Mouse (Mus musculus): ENCODE data around the gene Olfr1058. TPM values are rescaled to one million over a fixed set of nuclear protein-coding genes. Genes with fewer than 3 reads are reported as not detected.

Olfr1058 gene
- not detected in 2 replicates for polyA plus RNA-seq (2012; ENCODE audit: low replicate concordance)

DNA sequence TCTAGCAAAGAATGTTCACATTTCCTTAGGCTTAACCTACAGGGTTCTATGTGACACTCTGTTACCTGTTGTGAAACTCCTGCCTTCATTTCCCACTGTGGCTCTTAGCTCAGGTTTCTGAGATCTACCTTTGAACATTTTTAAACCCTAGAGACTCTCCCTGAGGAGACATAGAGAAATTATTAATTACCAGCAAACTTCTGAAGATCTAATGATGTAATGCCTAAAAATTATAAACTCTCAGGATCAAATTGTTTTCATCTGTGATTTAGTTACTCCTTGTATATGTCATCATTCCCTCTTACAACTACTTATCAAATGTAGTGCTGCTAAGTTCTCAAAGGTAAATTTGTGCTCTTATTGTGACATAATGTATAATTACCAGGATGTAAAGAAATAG, at the start of gene Olfr1058:
Olfr1058 (minus strand) TSS at position 101 of the 400 bp plus-strand sequence.

DNA sequence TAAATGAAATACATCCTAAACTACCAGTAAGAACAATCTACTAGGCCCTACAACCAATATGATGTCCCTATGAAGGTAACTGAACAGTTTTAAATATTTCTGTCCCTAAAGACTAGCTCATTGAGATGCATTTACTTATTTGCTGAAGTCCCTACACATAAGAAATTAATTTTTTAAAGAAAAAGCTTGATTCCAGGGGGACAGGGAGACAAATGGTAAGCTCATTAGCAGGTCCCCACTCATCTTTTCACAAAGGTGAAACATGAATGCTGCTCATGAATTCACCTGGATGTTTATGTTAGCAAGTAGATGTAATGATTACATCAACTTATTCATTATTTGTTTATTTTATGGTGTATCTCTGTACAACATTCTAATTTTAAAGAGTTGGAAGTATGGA, 38.3 kb upstream of the Olfr1058 start, which contains the start of gene Olfr1062:
Olfr1062 (minus strand) TSS at position 101 of the 400 bp plus-strand sequence.

GRCm38 (mm10) chr2:86413950-86414349, 25.6 kb upstream of the Olfr1058 start, which contains the start of gene Olfr1061:
Gene Olfr1061 (minus strand): TSS chr2:86414050.

DNA sequence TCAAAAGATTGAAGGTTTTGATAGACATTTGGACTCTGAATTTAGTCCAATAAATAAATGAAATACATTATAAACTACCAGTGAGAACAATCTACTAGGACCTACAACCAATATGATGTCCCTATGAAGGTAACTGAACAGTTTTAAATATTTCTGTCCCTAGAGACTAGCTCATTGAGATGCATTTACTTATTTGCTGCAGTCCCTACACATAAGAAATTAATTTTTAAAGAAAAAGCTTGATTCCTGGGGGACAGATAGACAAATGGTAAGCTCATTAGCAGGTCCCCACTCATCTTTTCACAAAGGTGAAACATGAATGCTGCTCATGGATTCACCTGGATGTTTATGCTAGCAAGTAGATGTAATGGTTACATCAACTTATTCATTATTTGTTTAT, 10.1 kb downstream of the Olfr1058 start, which contains the start of gene Olfr1057:
Olfr1057 (minus strand) TSS at position 101 of the 400 bp plus-strand sequence.

GRCm38 (mm10) chr2:86362369-86362768, 26.0 kb downstream of the Olfr1058 start, which contains the start of gene Olfr1056:
Gene Olfr1056 (minus strand): TSS chr2:86362469.

DNA sequence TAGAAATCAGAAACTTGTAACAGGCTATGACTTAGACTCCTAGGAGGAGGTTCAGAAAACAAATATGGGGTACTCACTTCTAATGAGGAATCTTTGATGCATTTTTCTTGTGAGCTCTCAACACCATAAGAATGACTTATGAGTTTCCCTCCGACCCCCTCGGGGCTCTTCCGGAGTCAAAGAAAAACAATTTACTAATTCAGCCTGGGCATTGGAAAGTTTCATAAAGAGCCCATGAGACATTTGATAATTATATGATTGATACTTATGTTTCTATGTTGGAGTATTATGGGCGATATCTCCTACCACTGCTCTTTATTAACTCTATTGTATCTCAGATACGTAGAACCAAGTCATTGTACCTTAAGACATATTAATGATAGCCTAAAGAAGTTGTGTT, 38.2 kb downstream of the Olfr1058 start, which contains the start of gene Olfr1055:
Olfr1055 (minus strand) TSS at position 101 of the 400 bp plus-strand sequence.

DNA sequence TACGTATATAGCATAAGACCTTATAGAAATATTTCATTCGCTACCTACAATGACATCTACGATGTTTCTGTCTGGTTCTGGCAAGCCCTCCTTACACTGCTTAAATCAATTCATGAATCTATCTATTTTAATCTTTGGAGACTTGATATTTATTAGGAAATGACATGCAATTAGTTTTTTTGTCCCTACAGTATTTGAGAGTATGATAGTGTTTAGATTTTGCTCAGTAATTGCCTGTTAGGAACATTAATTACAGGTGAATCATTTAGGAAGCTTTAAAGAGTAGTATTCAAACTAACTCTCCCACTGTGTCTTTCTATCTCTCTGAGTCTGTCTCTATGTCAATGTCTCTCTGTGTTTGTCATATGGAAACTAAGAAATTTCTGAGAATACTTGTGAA, 53.0 kb downstream of the Olfr1058 start, which contains the start of gene Olfr1054:
Olfr1054 (minus strand) TSS at position 101 of the 400 bp plus-strand sequence.

Other genes with a start within 250 kb of the Olfr1058 start
- gene Olfr1040, start 241.8 kb downstream of the Olfr1058 start, polyA plus RNA-seq (2012; ENCODE audit: low replicate concordance) = not detected in 2 replicates
- gene Olfr1042, start 226.7 kb downstream of the Olfr1058 start, polyA plus RNA-seq (2012; ENCODE audit: low replicate concordance) = not detected in 2 replicates
- not detected in 2 replicates for gene Olfr1043, start 221.0 kb downstream of the Olfr1058 start, polyA plus RNA-seq (2012; ENCODE audit: low replicate concordance)
- gene Olfr1044, start 210.7 kb downstream of the Olfr1058 start, polyA plus RNA-seq (2012; ENCODE audit: low replicate concordance) = 0.09 TPM in 1 of 2 replicates, not detected in the other
- gene Olfr52, start 202.9 kb downstream of the Olfr1058 start, polyA plus RNA-seq (2012; ENCODE audit: low replicate concordance) = not detected in 2 replicates
- not detected in 2 replicates for gene Olfr1045, start 185.6 kb downstream of the Olfr1058 start, polyA plus RNA-seq (2012; ENCODE audit: low replicate concordance)
- not detected in 2 replicates for gene Olfr1046, start 169.2 kb downstream of the Olfr1058 start, polyA plus RNA-seq (2012; ENCODE audit: low replicate concordance)
- gene Olfr1047, start 157.2 kb downstream of the Olfr1058 start, polyA plus RNA-seq (2012; ENCODE audit: low replicate concordance) = not detected in 2 replicates
- gene Olfr1048, start 148.3 kb downstream of the Olfr1058 start, polyA plus RNA-seq (2012; ENCODE audit: low replicate concordance) = not detected in 2 replicates
- gene Olfr1049, start 130.2 kb downstream of the Olfr1058 start, polyA plus RNA-seq (2012; ENCODE audit: low replicate concordance) = not detected in 2 replicates
- not detected in 2 replicates for gene Olfr1051, start 109.5 kb downstream of the Olfr1058 start, polyA plus RNA-seq (2012; ENCODE audit: low replicate concordance)
- gene Olfr1052, start 96.1 kb downstream of the Olfr1058 start, polyA plus RNA-seq (2012; ENCODE audit: low replicate concordance) = not detected in 2 replicates
- gene Olfr1053, start 73.3 kb downstream of the Olfr1058 start, polyA plus RNA-seq (2012; ENCODE audit: low replicate concordance) = not detected in 2 replicates
- gene Olfr1054, start 53.1 kb downstream of the Olfr1058 start, polyA plus RNA-seq (2012; ENCODE audit: low replicate concordance) = not detected in 2 replicates
- not detected in 2 replicates for gene Olfr1055, start 38.3 kb downstream of the Olfr1058 start, polyA plus RNA-seq (2012; ENCODE audit: low replicate concordance)
- not detected in 2 replicates for gene Olfr1056, start 26.1 kb downstream of the Olfr1058 start, polyA plus RNA-seq (2012; ENCODE audit: low replicate concordance)
- not detected in 2 replicates for gene Olfr1057, start 10.2 kb downstream of the Olfr1058 start, polyA plus RNA-seq (2012; ENCODE audit: low replicate concordance)
- not detected in 2 replicates for gene Olfr1061, start 25.5 kb upstream of the Olfr1058 start, polyA plus RNA-seq (2012; ENCODE audit: low replicate concordance)
- gene Olfr1062, start 38.2 kb upstream of the Olfr1058 start, polyA plus RNA-seq (2012; ENCODE audit: low replicate concordance) = not detected in 2 replicates
- not detected in 2 replicates for gene Olfr1065, start 62.0 kb upstream of the Olfr1058 start, polyA plus RNA-seq (2012; ENCODE audit: low replicate concordance)
- not detected in 2 replicates for gene Olfr1066, start 67.7 kb upstream of the Olfr1058 start, polyA plus RNA-seq (2012; ENCODE audit: low replicate concordance)
- not detected in 2 replicates for gene Olfr228, start 98.8 kb upstream of the Olfr1058 start, polyA plus RNA-seq (2012; ENCODE audit: low replicate concordance)
- gene Olfr1076, start 119.9 kb upstream of the Olfr1058 start, polyA plus RNA-seq (2012; ENCODE audit: low replicate concordance) = not detected in 2 replicates
- gene Olfr1079, start 153.9 kb upstream of the Olfr1058 start, polyA plus RNA-seq (2012; ENCODE audit: low replicate concordance) = not detected in 2 replicates
- gene Olfr1080, start 169.7 kb upstream of the Olfr1058 start, polyA plus RNA-seq (2012; ENCODE audit: low replicate concordance) = not detected in 2 replicates
- gene Olfr1082, start 210.4 kb upstream of the Olfr1058 start, polyA plus RNA-seq (2012; ENCODE audit: low replicate concordance) = 0.13 TPM in 1 of 2 replicates, not detected in the other

Measured in hematopoietic multipotent progenitor cell, adult 10-12 weeks (in vitro differentiated cells).